In the genomic region with DNA sequence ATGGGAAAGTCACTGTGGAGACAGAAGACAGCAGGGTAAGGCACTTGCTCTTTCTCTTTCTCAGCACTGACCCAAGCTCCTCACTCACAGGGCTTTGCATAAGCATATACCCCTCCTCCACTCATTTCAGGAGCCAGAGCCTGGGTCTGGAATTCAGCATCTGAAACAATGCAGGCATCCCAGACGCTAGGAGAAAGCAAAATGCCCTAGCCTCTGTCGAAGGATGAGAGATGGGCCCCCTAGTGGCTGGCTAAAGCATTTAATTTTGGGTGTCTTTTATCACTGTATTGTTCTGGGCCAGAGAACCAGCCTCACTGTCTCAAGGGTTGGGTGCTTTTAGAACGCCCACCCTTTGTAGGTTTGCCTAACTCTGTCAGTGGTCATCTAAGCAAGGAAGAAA, we compare ENCODE assay signal across 9 mouse cellular contexts. TPM values are rescaled to one million over a fixed set of nuclear protein-coding genes. Genes with fewer than 3 reads are reported as not detected.
DNase-seq lines count a peak whose midpoint lies in the region; ATAC-seq and TF ChIP-seq lines count a peak whose summit lies in the region.
"Had no signal": no experiment of that assay in that cellular context is flagged by ENCODE, and none has a peak within 500 bp of the region (broad histone marks: within the 10 kb centered on the region; RNA-seq: fewer than 3 reads in every experiment).

No protein-coding gene starts in this region.

- no peaks in the 10 kb centered on the region for H3K4me1 ChIP-seq in ES-Bruce4 (ENCODE audit: control insufficient read depth, insufficient read depth, low read length)
- peaks cover 6% of the 10 kb centered on the region; the same call in 1 of the 2 replicates for H3K4me1 ChIP-seq in forebrain, embryonic 11.5 days (replicated peaks; ENCODE audit: control insufficient read depth, insufficient read depth, low read length)
- no peaks in the 10 kb centered on the region for H3K4me1 ChIP-seq in intestine, embryonic 16.5 days (ENCODE audit: control insufficient read depth, insufficient read depth, low read length)
- no peaks in the 10 kb centered on the region for H3K4me1 ChIP-seq in liver, embryonic 11.5 days (replicated peaks; ENCODE audit: control insufficient read depth, insufficient read depth, low read length)

- no peak for TF ChIP-seq EP300 in ES-Bruce4 (IDR thresholded peaks at IDR 0.05; ENCODE audit: insufficient read depth, low read depth, low read length)

- H3K36me3 ChIP-seq in ES-Bruce4 (ENCODE audit: control insufficient read depth, insufficient read depth, low read length, poor library complexity, severe bottlenecking), result no peaks in the 10 kb centered on the region
- H3K36me3 ChIP-seq in forebrain, embryonic 11.5 days (ENCODE audit: control insufficient read depth, insufficient read depth, low read length), result no peaks in the 10 kb centered on the region
- H3K36me3 ChIP-seq in intestine, embryonic 16.5 days (ENCODE audit: control insufficient read depth, insufficient read depth, low read length), result no peaks in the 10 kb centered on the region
- H3K36me3 ChIP-seq in liver, embryonic 11.5 days (ENCODE audit: control insufficient read depth, insufficient read depth, low read length), result no peaks in the 10 kb centered on the region

- no peak overlapping the region for H3K4me2 ChIP-seq in forebrain, embryonic 11.5 days (ENCODE audit: low read depth, low read length, severe bottlenecking)
- no peak overlapping the region for H3K4me2 ChIP-seq in intestine, embryonic 16.5 days (ENCODE audit: low read depth, low read length)
- no peak overlapping the region for H3K4me2 ChIP-seq in liver, embryonic 11.5 days

- 3% methylated on average over 3 of the region's 3 CpGs for WGBS in forebrain, embryonic 11.5 days
- WGBS in intestine, embryonic 16.5 days, result 10% methylated on average over 3 of the region's 3 CpGs
- 3% methylated on average over 3 of the region's 3 CpGs for WGBS in liver, embryonic 11.5 days

- TF ChIP-seq POLR2A in ES-Bruce4 (IDR thresholded peaks at IDR 0.05; ENCODE audit: insufficient read depth, low read length), result no peak

- H3K4me3 ChIP-seq in ES-Bruce4 (ENCODE audit: low read depth, low read length), result no peak overlapping the region
- H3K4me3 ChIP-seq in forebrain, embryonic 11.5 days (ENCODE audit: low read depth, low read length), result no peak overlapping the region
- H3K4me3 ChIP-seq in intestine, embryonic 16.5 days (ENCODE audit: low read length), result no peak overlapping the region
- no peak overlapping the region for H3K4me3 ChIP-seq in liver, embryonic 11.5 days (ENCODE audit: low read depth, low read length)

- no peaks in the 10 kb centered on the region for H3K9me3 ChIP-seq in ES-Bruce4 (replicated peaks; ENCODE audit: control insufficient read depth, insufficient read depth, low read length, poor library complexity, severe bottlenecking)
- no peaks in the 10 kb centered on the region for H3K9me3 ChIP-seq in forebrain, embryonic 11.5 days (ENCODE audit: control insufficient read depth, low read length)
- H3K9me3 ChIP-seq in intestine, embryonic 16.5 days (ENCODE audit: control insufficient read depth, low read length), result no peaks in the 10 kb centered on the region
- no peaks in the 10 kb centered on the region for H3K9me3 ChIP-seq in liver, embryonic 11.5 days (ENCODE audit: control insufficient read depth, low read length)

- peak; percentile 47; the same call in 1 of the 2 replicates for ATAC-seq in forebrain, embryonic 11.5 days (replicated peaks; ENCODE audit: low FRiP score)
- peak; percentile 58 for ATAC-seq in intestine, embryonic 16.5 days
- ATAC-seq in liver, embryonic 11.5 days (replicated peaks; ENCODE audit: low FRiP score), result peak; percentile 31; the same call in 1 of the 2 replicates

- peak; percentile 60 for DNase-seq in A20 (ENCODE audit: low read depth, low spot score)
- DNase-seq in c-Kit-positive CD71-negative TER-119-negative erythroid progenitor cells, embryonic 14.5 days (ENCODE audit: low read depth), result peak; percentile 34
- DNase-seq in forebrain, embryonic 11.5 days (ENCODE audit: low spot score), result peak; percentile 81
- no peak for DNase-seq in liver, embryonic 11.5 days (ENCODE audit: low spot score)
- peak; percentile 63 for DNase-seq in naive thymus-derived CD4-positive, alpha-beta T cell, adult 2 months (ENCODE audit: low read depth)
- peak; percentile 37 for DNase-seq in thymus, postnatal 0 days (ENCODE audit: low spot score)

- no peak overlapping the region for H3K9ac ChIP-seq in ES-Bruce4 (ENCODE audit: low read depth, poor library complexity, severe bottlenecking)
- H3K9ac ChIP-seq in forebrain, embryonic 11.5 days (ENCODE audit: low read length), result no peak overlapping the region
- no peak overlapping the region for H3K9ac ChIP-seq in intestine, embryonic 16.5 days (ENCODE audit: low read depth, low read length)
- H3K9ac ChIP-seq in liver, embryonic 11.5 days (ENCODE audit: low read depth, low read length), result no peak overlapping the region

- peak; percentile 39 for TF ChIP-seq CTCF in ES-Bruce4 (IDR thresholded peaks at IDR 0.05; ENCODE audit: low read depth, low read length)

- no peak overlapping the region for H3K27ac ChIP-seq in ES-Bruce4 (ENCODE audit: insufficient read depth, low read length)
- H3K27ac ChIP-seq in forebrain, embryonic 11.5 days (ENCODE audit: low read depth, low read length), result no peak overlapping the region
- no peak overlapping the region for H3K27ac ChIP-seq in intestine, embryonic 16.5 days (ENCODE audit: low read length)
- H3K27ac ChIP-seq in liver, embryonic 11.5 days (ENCODE audit: low read depth, low read length), result no peak overlapping the region

- no peaks in the 10 kb centered on the region for H3K27me3 ChIP-seq in ES-Bruce4 (ENCODE audit: control insufficient read depth, insufficient read depth, low read length, poor library complexity, severe bottlenecking)
- H3K27me3 ChIP-seq in forebrain, embryonic 11.5 days (ENCODE audit: control insufficient read depth, insufficient read depth, low read length), result peaks cover 14% of the 10 kb centered on the region
- H3K27me3 ChIP-seq in intestine, embryonic 16.5 days (replicated peaks; ENCODE audit: control insufficient read depth, insufficient read depth, low read length), result peaks cover 9% of the 10 kb centered on the region
- H3K27me3 ChIP-seq in liver, embryonic 11.5 days (replicated peaks; ENCODE audit: control insufficient read depth, insufficient read depth, low read length), result peaks cover 24% of the 10 kb centered on the region

RNA-seq across cellular contexts. Expression of a gene that starts 2.1 kb away (rescaled TPM):
- 0.36 and 0.47 TPM in 2 replicates for polyA plus RNA-seq in ES-Bruce4 (2011; ENCODE audit: insufficient read depth, insufficient read length, low read depth, missing spikeins)
- 0.48 and 0.59 TPM in 2 replicates for polyA plus RNA-seq in forebrain, embryonic 11.5 days (2014; fragmentation: Nextera tagmentation; extraction: Ambion mirVana)
- polyA plus RNA-seq in intestine, embryonic 16.5 days (2015; fragmentation: Nextera tagmentation; extraction: Ambion mirVana), result 0.50 and 1.1 TPM in 2 replicates
- 0.38 and 0.78 TPM in 2 replicates for polyA plus RNA-seq in liver, embryonic 11.5 days (2014; fragmentation: Nextera tagmentation; extraction: Ambion mirVana)
- 0.22 and 0.35 TPM in 2 replicates for polyA plus RNA-seq in thymus, postnatal 0 days (2015; fragmentation: Nextera tagmentation; extraction: Ambion mirVana)
- polyA plus RNA-seq: gonadal fat pad, adult 2 months had no signal

RNA-seq across cellular contexts. Expression of a gene that starts 27.7 kb away (rescaled TPM):
- polyA plus RNA-seq in ES-Bruce4 (2011; ENCODE audit: insufficient read depth, insufficient read length, low read depth, missing spikeins), result 37.7 and 44.2 TPM in 2 replicates
- 19.7 and 21.9 TPM in 2 replicates for polyA plus RNA-seq in forebrain, embryonic 11.5 days (2014; fragmentation: Nextera tagmentation; extraction: Ambion mirVana)
- 17.7 and 18.6 TPM in 2 replicates for polyA plus RNA-seq in intestine, embryonic 16.5 days (2015; fragmentation: Nextera tagmentation; extraction: Ambion mirVana)
- polyA plus RNA-seq in liver, embryonic 11.5 days (2014; fragmentation: Nextera tagmentation; extraction: Ambion mirVana), result 18.8 and 20.3 TPM in 2 replicates
- 12.4 and 12.7 TPM in 2 replicates for polyA plus RNA-seq in thymus, postnatal 0 days (2015; fragmentation: Nextera tagmentation; extraction: Ambion mirVana)

RNA-seq across cellular contexts. Expression of a gene that starts 27.8 kb away (rescaled TPM):
- polyA plus RNA-seq in ES-Bruce4 (2011; ENCODE audit: insufficient read depth, insufficient read length, low read depth, missing spikeins), result 24.5 and 30.6 TPM in 2 replicates
- polyA plus RNA-seq in forebrain, embryonic 11.5 days (2014; fragmentation: Nextera tagmentation; extraction: Ambion mirVana), result 30.7 and 31.9 TPM in 2 replicates
- 20.8 and 22.1 TPM in 2 replicates for polyA plus RNA-seq in intestine, embryonic 16.5 days (2015; fragmentation: Nextera tagmentation; extraction: Ambion mirVana)
- polyA plus RNA-seq in liver, embryonic 11.5 days (2014; fragmentation: Nextera tagmentation; extraction: Ambion mirVana), result 17.0 and 18.5 TPM in 2 replicates
- 42.4 and 47.7 TPM in 2 replicates for polyA plus RNA-seq in thymus, postnatal 0 days (2015; fragmentation: Nextera tagmentation; extraction: Ambion mirVana)

RNA-seq across cellular contexts. Expression of a gene that starts 55.2 kb away (rescaled TPM):
- 2.0 and 2.1 TPM in 2 replicates for polyA plus RNA-seq in ES-Bruce4 (2011; ENCODE audit: insufficient read depth, insufficient read length, low read depth, missing spikeins)
- 0.49 and 1.3 TPM in 2 replicates for polyA plus RNA-seq in forebrain, embryonic 11.5 days (2014; fragmentation: Nextera tagmentation; extraction: Ambion mirVana)
- polyA plus RNA-seq in intestine, embryonic 16.5 days (2015; fragmentation: Nextera tagmentation; extraction: Ambion mirVana), result 3.4 and 4.6 TPM in 2 replicates
- polyA plus RNA-seq in liver, embryonic 11.5 days (2014; fragmentation: Nextera tagmentation; extraction: Ambion mirVana), result 1.8 and 1.9 TPM in 2 replicates
- 0.50 and 0.60 TPM in 2 replicates for polyA plus RNA-seq in thymus, postnatal 0 days (2015; fragmentation: Nextera tagmentation; extraction: Ambion mirVana)
